Mouse (Mus musculus): ENCODE results near the gene Smg9. TPM values are rescaled to one million over a fixed set of nuclear protein-coding genes. Genes with fewer than 3 reads are reported as not detected.

Gene Smg9
- 10 to 100 TPM in 1 of 2 experiments, 1 to 10 TPM in 1; 9.4 to 10.2 TPM for total RNA-seq (2021)
- long read RNA-seq, experiment 1, transcript Smg9-201 (14 exons, 2,242 nt) = major isoform, 9 of 15 reads
- long read RNA-seq, experiment 1, partial matches to known transcripts = 3 of 15 reads
- long read RNA-seq, experiment 1, other reads (novel, unspliced or antisense) = 3 of 15 reads
- long read RNA-seq, experiment 2, transcript Smg9-201 (14 exons, 2,242 nt) = major isoform, 8 of 18 reads
- long read RNA-seq, experiment 2, partial matches to known transcripts = 4 of 18 reads
- long read RNA-seq, experiment 2, other reads (novel, unspliced or antisense) = 6 of 18 reads

DNA sequence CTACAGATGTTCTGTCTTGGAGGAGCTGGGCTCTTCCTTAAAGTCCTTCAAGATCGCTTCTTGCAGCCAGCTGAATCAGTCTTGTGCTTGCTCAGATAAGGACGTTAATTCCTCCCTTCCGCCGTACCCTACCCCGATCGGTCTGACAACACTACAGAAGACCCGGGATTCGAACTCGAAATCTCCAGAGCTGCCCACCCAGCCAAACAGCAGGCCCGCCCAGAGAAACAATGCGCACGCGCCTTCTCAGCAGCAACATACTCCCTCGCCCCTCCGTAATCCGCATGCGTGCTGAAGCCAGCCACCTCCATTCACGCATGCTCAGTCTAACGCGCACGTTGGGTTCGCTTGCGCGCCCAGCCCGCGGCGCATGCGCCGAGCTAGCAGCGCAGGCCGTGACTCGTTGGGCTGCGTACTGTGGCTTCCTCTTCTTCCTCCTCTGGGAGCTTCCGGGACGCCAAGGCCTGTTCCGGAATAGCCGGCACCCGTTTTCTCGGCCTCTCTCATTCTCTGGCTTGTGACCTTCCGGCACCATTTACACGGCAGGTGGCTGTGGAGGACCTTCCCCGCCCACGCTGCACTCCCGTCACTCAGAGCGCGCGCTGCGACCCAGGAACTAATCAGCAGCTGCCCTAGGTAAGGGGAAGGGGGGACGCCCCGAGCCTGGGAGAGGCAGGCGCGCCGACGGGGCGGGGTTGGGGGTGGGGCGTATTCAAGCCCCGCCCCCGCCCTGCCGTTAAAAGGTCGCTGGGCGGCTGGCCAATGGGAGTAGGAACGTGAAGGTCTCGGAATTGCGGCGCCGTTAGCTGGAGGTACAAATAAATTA is at the start of gene Smg9:
Gene Smg9 (plus strand): TSS at position 364 of the 826 bp plus-strand sequence.
- intact Hi-C loops (cut with DNase I) = loop anchor here (5.0 kb wide), 2 partner anchors 82 to 312 kb away; partner anchors contain the start of gene Zfp94
- DNase-seq = peak; percentile 97

DNA sequence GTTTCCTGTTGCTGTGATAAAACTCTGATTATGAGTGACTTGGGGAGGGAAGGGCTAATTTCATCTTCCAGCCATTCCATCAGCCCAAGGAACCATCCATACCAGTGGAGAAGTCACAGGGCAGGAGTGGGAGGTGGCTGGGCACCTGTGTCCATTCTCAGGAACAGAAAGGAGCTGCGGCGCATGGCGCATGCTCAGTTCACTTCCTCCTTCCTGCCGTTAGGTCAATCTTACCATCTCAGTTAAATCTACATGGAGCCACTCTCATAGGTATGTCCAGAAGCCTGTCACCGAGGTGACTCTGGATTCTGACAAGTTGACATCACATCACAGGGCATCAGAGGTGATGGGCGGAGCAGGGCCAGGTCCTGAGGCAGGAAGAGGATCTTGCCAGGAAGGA is 43.8 kb upstream of the Smg9 start:
- intact Hi-C loops (cut with DNase I) = no loop called here

GRCm38 (mm10) chr7:24356081-24356480 is 43.3 kb upstream of the Smg9 start:
- intact Hi-C loops (cut with DNase I) = no loop called here
- DNase-seq = no peak

More for the DNA sequence above, 43.8 kb upstream of the Smg9 start:
- no peak for DNase-seq

DNA sequence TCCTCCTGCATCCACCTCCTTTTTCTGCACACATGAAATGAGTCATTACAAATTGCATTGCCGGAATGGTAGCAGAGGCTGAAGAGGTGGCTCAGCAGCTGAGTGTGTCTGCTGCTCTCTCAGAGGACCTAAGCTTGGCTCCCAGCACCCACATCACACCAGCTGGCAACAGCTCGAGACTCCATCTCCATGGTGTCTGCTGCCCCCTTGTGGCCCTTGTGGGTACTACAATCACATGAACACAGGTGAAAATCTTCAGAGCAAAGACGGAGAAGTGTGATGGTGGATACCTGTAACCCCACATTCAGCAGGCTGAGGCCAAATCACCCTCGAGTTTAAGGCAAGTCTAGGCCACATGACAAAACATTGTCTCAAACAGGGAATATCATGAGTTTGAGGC is 41.5 kb upstream of the Smg9 start:
- no peak for DNase-seq
- intact Hi-C loops (cut with DNase I) = no loop called here

- intact Hi-C loops (cut with DNase I) = no loop called here
- DNase-seq = peak; percentile 28 to 66
These were observed 40.1 kb upstream of the Smg9 start for GRCm38 (mm10) chr7:24359269-24359668.

- intact Hi-C loops (cut with DNase I) = no loop called here
- no peak for DNase-seq
These were observed 38.4 kb upstream of the Smg9 start for GRCm38 (mm10) chr7:24361001-24361400.

GRCm38 (mm10) chr7:24363228-24363627 is 36.2 kb upstream of the Smg9 start:
- intact Hi-C loops (cut with DNase I) = no loop called here
- peak in 1 of 2 experiments; percentile 38 for DNase-seq

GRCm38 (mm10) chr7:24364827-24365226 is 34.6 kb upstream of the Smg9 start:
- DNase-seq = peak; percentile 77 to 88
- intact Hi-C loops (cut with DNase I) = loop anchor here (1.0 to 2.0 kb wide), 2 partner anchors 20 to 42 kb away; no protein-coding TSS in a partner anchor

- intact Hi-C loops (cut with DNase I) = loop anchor here (1.0 to 2.0 kb wide), 2 partner anchors 20 to 41 kb away; no protein-coding TSS in a partner anchor
- no peak for DNase-seq
These were observed 34.0 kb upstream of the Smg9 start for GRCm38 (mm10) chr7:24365258-24366014.

DNA sequence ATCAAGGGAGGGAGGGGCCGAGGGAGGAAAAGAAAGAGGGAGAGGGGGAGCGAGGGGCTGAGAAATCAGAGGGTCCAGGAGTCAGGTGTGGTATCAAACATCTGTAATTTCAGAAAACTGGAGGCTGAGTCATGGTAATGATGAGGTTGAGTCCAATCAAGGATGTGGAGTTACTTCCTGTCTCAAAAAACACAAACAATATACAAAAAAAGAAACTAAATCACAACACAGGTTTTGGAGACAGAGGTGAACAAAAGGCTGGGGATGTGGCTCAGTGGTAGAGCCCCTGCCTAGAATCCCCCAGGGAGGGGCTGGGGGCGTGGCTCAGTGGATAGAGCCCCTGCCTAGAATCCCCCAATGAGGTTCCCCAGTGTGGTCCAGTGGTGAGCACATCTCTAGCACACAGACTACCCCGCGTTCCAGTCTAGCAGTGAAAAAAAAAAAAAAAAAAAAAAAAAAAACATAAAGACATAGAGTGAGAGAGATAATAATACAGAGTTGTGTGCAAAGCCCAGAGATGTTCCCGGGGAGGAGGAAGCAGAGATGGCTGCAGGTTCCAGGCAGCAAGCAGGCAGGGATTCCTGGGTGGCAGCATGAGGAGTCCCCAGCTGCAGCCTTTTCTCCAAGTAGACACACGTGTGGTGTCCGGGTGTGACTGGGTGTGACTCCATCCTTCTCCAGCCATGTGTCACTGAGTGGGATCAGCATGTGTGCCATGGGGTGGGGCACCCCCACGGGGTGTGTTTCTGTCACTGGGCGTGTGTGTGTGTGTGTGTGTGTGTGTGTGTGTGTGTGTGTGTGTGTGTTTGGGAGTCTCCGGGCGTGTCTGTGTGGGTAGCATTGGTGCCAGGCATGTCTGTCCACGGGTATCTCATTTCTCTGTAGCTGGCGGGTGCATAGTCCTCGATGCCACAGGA is 32.4 kb upstream of the Smg9 start:
- DNase-seq = no peak
- intact Hi-C loops (cut with DNase I) = no loop called here

DNA sequence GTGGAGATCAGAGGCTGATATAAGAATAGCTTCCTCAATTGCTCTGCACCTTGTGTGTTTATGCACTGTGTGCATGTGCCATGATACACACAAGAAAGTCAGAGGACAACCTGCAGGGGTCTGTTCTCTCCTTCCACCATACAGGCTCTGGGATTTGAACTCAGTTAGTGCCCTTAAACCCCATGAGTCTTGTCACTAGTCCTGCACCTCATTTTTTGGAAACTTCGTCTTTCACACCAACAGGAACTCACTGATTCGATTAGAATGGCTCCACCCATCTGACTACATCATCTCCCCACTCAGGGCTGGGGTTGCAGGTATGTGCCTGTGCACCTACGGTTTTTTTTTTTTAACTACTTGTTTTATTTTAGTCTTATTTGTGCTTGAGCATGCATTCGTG is 31.2 kb upstream of the Smg9 start:
- intact Hi-C loops (cut with DNase I) = no loop called here
- DNase-seq = no peak

GRCm38 (mm10) chr7:24368946-24369345 is 30.5 kb upstream of the Smg9 start:
- intact Hi-C loops (cut with DNase I) = no loop called here
- DNase-seq = no peak

DNA sequence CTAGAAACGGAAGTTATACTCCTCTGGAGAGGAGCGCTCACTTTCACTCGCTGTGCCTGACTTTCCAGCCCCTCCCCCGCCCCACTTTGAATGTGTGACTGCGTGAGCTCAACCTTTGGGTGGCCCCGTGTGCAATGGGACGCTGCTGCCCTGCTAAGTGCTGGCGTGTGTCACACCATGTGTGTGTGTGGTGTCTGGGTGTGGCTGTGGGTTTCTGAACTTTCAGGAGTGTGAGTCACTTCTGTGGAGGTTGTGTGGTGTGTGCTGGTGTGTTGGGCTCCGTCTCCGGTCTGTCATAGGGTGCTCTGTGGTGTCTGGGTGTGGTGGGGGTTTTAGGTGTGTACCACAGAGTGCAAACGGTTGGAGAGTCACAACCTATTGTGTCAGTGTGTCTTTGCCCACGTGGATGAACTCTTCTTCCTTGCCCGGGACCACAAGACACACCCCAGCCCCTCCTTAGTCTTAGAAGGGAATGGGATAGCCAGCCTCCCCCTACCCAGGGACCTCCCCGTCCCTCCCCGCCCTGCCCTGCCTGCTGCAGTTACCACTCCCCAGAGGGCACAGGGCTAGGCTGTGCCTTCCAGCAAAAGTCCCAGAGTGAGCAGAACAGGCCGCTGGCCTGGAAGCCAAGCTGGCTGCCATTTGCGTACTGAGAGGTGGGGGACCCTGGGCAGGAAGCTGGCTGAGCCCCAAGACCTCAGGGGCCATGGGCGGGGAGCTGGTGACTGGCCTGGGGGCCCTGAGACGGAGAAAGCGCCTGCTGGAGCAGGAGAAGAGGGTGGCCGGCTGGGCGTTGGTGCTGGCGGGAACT is 29.5 kb upstream of the Smg9 start, which contains the start of gene Kcnn4:
Gene Kcnn4 (plus strand): TSS at position 533 of the 811 bp plus-strand sequence.
- intact Hi-C loops (cut with DNase I) = no loop called here
- no peak for DNase-seq

GRCm38 (mm10) chr7:24371012-24371808 is 28.2 kb upstream of the Smg9 start:
- no peak for DNase-seq
- intact Hi-C loops (cut with DNase I) = no loop called here

DNA sequence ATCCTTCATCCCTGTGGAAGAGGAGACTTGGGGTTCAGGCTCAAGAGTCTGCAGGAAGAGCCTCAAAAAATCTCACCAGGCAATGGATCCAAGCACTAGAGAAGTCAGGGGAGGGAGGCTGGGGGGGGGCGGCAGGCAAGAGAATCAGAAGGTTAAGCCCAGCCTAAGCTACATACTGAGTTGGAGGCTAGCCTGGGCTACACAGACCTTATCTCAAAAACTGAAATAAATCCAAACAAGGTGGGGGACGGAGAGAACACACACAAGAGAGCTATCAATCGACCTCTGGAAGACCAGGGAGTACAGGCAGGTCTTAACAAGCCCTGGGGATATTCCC is 27.6 kb upstream of the Smg9 start:
- DNase-seq = no peak
- intact Hi-C loops (cut with DNase I) = no loop called here

- DNase-seq = peak in 1 of 2 experiments; percentile 27
- intact Hi-C loops (cut with DNase I) = no loop called here
These were observed 27.1 kb upstream of the Smg9 start for GRCm38 (mm10) chr7:24372300-24372699.

DNA sequence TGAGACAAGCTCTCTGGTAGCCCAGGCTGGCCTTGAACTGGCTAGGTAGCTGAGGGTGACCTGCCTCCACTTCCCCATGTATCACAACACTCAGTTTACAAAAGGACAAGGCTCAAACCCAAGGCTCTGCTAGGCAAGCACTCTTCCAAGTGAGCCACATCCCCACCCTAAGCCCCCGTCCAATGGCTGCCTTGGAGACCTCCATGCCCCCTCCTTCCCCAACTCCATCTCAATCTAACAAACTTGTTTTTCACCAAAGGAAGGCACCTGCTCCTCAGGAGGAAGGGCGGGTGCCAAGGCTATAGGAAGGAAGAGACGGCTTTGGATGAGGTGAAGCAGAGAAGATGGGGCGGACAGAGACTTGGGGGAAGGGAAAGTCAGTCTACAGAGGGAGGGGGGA is 26.6 kb upstream of the Smg9 start:
- intact Hi-C loops (cut with DNase I) = no loop called here
- DNase-seq = no peak

Measured in heart, postnatal 14 days (tissue).